Mouse (Mus musculus): Measurements from ENCODE around the gene Gmpr. TPM values are rescaled to one million over a fixed set of nuclear protein-coding genes. Genes with fewer than 3 reads are reported as not detected.

Gene Gmpr
- polyA plus RNA-seq, 1 experiment from 2014 or later, result 26.0 TPM

GRCm38 (mm10) chr13:45595416-45595815 is 88.2 kb downstream of the Gmpr start:
- 55% methylated on average over 7 of the region's 7 CpGs for WGBS
- no peaks in the 10 kb centered on the region for H3K27me3 ChIP-seq (replicated peaks; ENCODE audit: insufficient read depth, low read length)
- H3K4me3 ChIP-seq (ENCODE audit: low read depth, low read length), result no peak overlapping the region
- no peaks in the 10 kb centered on the region for H3K9me3 ChIP-seq (ENCODE audit: low read length)
- no peak overlapping the region for H3K9ac ChIP-seq (replicated peaks; ENCODE audit: low read depth)
- H3K36me3 ChIP-seq (ENCODE audit: insufficient read depth, low read length), result no peaks in the 10 kb centered on the region
- peaks cover 4% of the 10 kb centered on the region; the same call in 1 of the 2 replicates for H3K4me1 ChIP-seq (ENCODE audit: insufficient read depth, low read depth, low read length)
- no peak overlapping the region for H3K4me2 ChIP-seq (replicated peaks; ENCODE audit: low read depth, low read length)
- no peak for TF ChIP-seq EP300 (IDR thresholded peaks at IDR 0.05)
- no peak for TF ChIP-seq CTCF (IDR thresholded peaks at IDR 0.05)
- no peak overlapping the region for H3K27ac ChIP-seq (ENCODE audit: low read length)
- DNase-seq (ENCODE audit: low spot score) (no peak), ATAC-seq (no peak)

DNA sequence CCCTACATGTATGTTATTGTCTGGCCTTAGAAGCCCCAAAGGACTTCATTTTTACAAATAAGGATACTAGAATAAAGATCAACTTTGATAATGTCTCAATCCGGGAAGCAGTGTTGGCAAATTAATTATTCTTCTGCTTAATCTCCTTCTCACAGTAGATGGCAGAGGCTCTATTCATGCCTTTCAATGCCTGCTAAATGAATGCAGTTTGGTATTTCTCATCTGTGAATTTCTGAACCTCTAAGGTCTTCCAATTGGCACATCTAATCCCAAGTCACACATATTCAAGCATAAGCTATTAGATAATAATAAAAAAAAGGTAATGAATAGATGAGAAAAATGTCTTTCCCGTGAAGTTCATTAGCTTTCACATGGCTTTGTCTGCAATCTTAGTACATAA is 92.6 kb downstream of the Gmpr start:
- no peaks in the 10 kb centered on the region for H3K27me3 ChIP-seq (replicated peaks; ENCODE audit: insufficient read depth, low read length)
- no peaks in the 10 kb centered on the region for H3K9me3 ChIP-seq (ENCODE audit: low read length)
- DNase-seq (ENCODE audit: low spot score), result no peak
- no peak overlapping the region for H3K9ac ChIP-seq (replicated peaks; ENCODE audit: low read depth)
- TF ChIP-seq CTCF (IDR thresholded peaks at IDR 0.05) (no peak), EP300 (IDR thresholded peaks at IDR 0.05) (no peak)
- no peak overlapping the region for H3K4me2 ChIP-seq (replicated peaks; ENCODE audit: low read depth, low read length)
- no peak overlapping the region for H3K4me3 ChIP-seq (ENCODE audit: low read depth, low read length)
- no peaks in the 10 kb centered on the region for H3K36me3 ChIP-seq (ENCODE audit: insufficient read depth, low read length)
- peaks cover 2% of the 10 kb centered on the region; the same call in 1 of the 2 replicates for H3K4me1 ChIP-seq (ENCODE audit: insufficient read depth, low read depth, low read length)
- no peak overlapping the region for H3K27ac ChIP-seq (ENCODE audit: low read length)
- ATAC-seq, result no peak
- WGBS, result 82% methylated on average over 2 of the region's 2 CpGs

DNA sequence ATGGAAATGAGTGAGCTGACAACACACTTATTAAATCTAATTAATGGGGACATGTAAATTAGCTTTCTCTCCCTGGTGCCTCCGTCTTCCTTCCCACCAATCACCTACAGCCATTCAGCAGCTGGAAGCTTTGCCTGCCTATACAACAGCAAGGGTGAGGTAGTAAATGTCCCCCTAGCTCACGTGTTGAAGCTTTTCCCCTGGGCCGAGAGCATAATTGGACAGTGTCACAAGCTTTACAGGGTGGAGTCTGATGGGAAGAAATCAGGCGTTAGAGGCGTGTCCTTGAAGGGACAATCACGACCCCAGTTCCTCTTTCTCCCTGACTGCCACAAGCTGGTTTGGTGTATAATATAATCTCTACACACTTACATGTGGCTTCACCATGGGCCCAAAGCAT is 93.2 kb downstream of the Gmpr start:
- H3K27me3 ChIP-seq (replicated peaks; ENCODE audit: insufficient read depth, low read length), result no peaks in the 10 kb centered on the region
- no peak for DNase-seq (ENCODE audit: low spot score)
- no peak for ATAC-seq
- no peaks in the 10 kb centered on the region for H3K4me1 ChIP-seq (ENCODE audit: insufficient read depth, low read depth, low read length)
- no peak overlapping the region for H3K27ac ChIP-seq (ENCODE audit: low read length)
- H3K4me3 ChIP-seq (ENCODE audit: low read depth, low read length), result no peak overlapping the region
- no peaks in the 10 kb centered on the region for H3K36me3 ChIP-seq (ENCODE audit: insufficient read depth, low read length)
- WGBS, result 59% methylated on average over 6 of the region's 6 CpGs
- TF ChIP-seq CTCF (IDR thresholded peaks at IDR 0.05) (no peak), EP300 (IDR thresholded peaks at IDR 0.05) (no peak)
- H3K4me2 ChIP-seq (replicated peaks; ENCODE audit: low read depth, low read length), result no peak overlapping the region
- H3K9me3 ChIP-seq (ENCODE audit: low read length), result no peaks in the 10 kb centered on the region
- no peak overlapping the region for H3K9ac ChIP-seq (replicated peaks; ENCODE audit: low read depth)

Other genes starting within 250 kb of the Gmpr start
- 6.8 and 9.3 TPM in 2 replicates for gene Mylip, start 117.7 kb upstream of the Gmpr start, polyA plus RNA-seq (2015; fragmentation: Nextera tagmentation; extraction: Ambion mirVana)

All from lung, postnatal 0 days (tissue).